Mouse (Mus musculus): ENCODE data around the gene Tmem108. TPM values are rescaled to one million over a fixed set of nuclear protein-coding genes. Genes with fewer than 3 reads are reported as not detected.
A peak's percentile ranks its signal among the peaks of the same experiment; 100 is the strongest.

Tmem108 gene
- total RNA-seq (2021): not detected
- long read RNA-seq, experiment 1: 0 reads
- long read RNA-seq, experiment 2: 0 reads

DNA sequence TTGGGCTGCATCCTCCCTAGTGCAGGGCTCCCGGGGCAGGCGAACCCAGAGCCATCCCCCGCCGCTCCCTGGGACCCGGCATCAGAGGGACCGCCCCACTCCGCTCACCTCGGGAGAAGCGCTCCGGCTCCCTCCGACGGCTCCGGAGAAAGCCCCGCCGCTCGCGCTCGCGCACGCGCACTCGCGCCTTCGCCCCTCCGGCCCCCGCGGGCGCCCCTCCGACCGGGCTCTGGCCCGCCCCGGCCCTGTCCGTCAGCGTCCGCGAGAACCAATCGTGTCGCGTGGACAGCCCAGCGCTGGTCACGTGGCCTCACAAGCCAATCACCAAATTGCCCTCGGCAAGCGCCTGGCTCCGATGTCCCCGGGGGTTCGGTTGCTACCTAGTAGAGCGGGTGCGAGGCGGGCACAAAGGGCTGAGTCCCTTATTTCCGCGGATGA is at the start of gene Tmem108:
Tmem108 (minus strand) TSS at position 191 of the 438 bp plus-strand sequence.
- peak; percentile 67 for DNase-seq

DNA sequence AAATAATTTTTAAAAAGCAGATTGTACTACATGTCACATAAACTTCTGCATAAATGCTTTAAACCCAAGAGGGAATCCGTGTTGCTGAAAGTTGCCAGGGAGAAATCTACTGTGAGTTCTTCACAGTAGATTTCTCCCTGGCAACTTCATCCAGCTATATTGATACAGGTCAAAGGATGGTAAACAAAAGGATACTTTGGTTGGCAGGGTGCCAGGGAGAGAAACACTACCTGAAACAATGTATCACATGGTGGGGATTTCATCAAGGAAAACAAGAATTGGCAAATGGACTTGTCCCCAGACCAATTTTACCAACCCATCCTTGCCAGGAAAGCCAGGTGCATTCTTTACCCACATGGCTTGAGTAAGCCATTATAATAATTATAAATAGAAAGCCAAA is 27.4 kb upstream of the Tmem108 start:
- no peak for DNase-seq

DNA sequence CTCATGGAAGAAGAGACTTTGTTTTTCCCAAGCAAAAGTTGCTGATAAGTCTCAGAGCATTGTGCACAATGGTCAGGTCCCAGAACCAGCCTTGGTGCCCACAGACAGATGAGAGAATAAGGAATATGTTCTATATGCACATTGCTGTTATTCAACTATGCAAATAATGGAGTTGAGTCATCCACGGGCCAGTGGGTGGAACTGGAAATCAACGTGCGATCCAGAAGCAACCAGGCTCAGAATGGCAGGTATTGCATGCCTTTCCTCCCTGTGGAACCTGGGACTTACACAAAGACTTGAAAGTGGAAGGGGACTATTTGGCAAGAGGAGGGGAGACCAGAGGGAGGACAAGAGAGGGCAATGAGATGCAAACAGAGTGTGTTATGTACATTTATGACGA is 22.5 kb upstream of the Tmem108 start:
- no peak for DNase-seq

DNA sequence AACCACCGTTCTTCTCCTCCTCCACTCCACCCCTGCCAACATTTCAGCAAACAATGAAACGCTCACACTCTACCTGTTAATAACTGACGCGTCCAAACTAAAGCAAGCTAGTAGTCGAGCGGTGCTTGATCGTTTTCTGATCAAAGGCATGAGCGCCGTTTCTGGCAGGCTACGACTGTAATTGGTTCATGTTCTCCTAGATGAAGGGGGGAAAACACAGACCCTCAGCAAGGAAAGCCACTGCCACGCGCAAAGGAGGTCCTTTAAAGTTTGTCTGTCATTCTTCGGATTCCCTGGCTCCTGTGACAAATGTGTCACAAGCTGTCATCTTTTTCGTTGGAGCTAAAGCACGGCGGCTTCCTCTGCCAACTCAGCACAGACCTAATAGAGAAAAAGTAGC is 21.6 kb upstream of the Tmem108 start:
- DNase-seq: no peak

DNA sequence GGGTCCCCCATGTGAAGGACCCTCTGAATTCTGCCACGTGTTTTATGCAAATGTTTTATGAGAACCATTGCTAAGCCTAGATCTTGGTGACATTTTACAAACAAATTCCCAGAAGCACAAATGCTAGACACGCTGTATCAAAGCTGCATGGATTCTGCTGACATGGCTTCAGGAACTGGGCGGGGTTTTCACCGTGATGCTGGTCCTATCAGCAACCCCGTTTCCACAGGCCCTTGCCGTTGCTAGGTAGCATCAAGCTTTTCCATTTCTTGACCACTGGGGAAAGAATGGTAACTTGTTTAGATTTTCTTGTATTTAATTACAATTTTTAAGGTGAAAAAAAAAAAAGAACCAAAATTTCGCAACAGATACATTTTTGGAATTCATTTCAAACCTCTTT is 20.7 kb upstream of the Tmem108 start:
- no peak for DNase-seq

DNA sequence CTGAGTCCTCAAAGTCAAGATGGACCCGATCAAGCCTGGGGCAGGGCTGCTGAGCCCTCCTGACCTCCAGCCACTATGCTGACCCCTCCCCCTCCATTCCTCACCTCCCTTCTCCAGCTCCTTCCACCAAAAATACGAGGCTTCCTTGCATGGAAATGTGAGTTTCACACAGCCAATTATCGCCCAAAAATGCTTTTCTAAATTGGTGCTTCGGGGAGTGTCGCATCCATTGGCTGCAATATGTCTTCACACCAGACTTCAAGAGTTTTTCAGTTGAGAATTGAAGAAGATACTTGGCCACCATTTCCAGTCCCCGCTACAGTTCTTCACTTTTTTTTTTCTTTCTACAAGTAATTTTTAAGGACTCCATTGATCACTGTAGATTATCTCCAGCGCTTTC is 19.8 kb upstream of the Tmem108 start:
- no peak for DNase-seq

DNA sequence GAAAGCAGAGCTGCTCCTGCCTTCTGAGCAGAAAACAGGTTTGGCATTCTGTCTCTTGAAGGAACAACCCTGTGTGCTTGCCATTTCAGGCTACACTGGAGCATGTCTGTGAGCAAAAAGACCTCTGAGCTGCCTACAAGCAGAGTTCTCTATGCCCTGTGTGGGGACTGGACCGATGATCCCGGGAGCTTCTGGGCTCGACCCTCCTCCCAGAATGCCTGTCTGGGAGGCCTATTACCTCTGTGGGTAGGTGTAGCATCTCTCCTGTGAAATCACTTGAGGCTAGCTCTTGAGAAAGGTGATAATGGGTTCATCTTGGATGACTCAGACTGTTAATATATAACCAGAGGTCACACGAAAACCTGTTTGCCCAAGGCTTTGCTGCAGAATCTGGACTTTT is 19.0 kb upstream of the Tmem108 start:
- no peak for DNase-seq

DNA sequence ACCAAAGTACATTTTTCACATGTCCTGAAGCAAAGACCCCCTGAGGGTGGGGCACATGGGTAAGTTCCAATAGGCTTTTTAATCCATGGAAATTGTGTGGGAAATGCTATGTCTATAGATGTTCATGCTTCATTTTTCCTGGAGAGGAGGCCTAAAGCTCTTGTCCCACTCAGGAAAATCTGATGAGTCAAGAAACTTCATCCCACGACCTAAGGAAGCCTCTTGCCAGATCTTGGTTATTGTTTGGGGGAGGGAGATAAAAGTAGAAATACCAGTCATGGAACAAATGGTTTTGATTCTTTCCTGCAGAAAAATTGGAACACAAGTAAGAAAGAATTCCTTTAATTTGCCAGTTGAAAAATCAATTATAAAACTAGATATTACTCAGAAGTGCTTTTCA is 16.5 kb upstream of the Tmem108 start:
- no peak for DNase-seq

DNA sequence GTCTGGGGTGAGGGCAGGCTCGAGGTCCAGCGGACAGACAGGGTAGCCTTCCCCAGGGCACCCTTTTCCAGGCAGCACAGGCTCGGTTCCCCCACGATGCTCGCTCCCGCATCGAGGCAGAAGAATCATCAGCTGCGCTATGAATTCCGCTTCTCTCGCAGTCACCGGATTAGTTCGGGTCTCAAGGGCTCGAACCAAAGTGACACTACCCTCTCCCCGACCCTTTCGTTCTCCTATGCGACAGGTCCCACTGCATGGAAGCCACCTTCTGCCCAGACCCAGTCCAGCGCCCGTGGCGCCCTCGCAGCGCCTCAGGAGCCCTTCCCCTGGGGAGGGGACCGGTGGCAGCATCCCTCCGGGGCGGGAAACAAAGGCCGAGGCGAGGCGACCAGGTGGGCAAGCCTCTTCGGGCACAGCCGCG is 476 bp downstream of the Tmem108 start:
- DNase-seq: no peak

DNA sequence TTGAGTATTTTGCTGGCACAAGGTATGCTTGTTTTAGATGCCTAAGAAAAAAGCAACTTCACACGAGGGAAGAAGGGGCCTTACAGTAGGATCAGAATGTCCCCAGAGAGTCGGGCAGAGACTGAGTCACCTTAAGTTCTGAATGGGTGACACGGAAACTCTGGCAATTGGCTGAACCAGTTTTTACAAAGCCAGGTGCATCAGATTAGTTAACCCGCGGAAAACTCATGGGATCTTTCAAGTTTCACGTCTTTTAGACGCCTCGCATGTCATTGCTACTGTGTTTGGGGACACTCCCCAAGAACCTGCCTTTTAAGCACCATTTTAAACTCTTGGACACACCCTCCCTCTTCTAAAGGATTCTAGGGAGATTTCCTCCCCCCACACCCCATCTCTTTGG is 1.3 kb downstream of the Tmem108 start:
- no peak for DNase-seq

DNA sequence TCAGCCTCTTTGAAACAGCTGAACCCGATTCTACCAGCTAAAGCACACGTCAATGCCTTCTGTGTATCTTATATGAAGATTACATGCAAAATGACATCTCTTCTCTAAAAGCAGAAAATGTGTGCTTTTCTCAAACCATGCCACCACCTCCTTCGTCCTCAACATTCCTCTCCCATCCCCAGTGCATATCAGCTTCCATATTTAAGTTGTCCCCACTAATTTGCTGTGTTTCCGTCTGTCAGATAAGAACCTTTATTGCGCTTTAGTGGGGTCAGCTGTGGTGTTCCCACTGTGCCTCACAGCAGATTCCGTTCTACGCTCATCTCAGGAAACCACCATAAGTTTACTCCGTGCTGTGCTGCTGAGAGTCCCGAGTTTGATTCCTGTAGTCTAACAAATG is 1.8 kb downstream of the Tmem108 start:
- no peak for DNase-seq

DNA sequence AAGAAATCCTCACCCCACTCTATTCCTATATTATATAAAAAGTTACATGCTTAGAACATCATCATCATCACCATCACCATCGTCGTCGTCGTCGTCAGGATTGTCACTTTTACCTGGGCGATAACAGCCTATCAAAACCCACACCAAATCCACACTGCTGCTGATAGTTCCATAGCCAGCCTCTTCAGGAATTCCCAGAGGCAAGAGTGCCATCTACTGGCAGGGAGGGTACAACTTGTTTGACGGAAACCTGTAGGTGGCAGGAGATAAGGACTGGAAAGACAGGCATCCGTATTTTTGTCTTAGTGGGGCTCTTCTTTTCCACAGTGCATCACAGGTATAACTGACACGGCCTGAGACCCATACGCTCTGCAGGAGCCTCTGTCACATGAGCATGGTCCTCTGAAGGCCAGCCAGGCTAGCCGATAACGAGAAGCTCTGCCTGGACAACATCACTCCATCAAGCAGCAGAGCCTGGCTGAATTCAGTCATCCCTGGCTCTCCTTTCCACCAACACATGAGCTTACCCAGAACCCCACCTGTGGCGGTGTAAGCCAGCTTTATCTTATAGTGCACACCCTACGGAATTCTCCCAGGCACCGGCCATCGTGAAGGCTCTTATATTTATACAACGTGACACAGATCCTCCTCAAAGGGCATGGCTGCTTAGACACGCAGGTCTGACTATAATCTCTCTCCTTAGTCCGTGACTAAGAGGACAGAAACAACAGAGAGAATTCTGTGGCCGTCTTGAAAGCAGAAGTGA is 2.5 kb downstream of the Tmem108 start:
- DNase-seq: peak; percentile 10

DNA sequence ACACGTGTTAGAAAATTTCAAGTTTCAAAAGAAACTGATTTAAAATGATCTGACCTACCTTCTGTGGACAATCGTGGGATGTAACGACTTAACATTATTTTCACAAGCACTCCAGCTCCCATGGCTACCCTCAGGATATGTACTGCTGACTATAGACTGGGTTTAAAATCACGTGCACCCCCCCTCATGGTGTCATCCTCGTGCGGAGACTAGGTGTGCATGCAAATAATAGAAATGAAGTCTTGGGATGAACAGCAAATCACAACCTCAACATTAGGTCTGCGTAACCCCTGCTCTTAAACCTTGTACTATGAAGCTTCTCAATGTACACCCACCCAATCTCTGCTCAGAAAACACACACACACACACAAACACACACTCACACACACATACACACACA is 3.4 kb downstream of the Tmem108 start:
- DNase-seq: no peak

DNA sequence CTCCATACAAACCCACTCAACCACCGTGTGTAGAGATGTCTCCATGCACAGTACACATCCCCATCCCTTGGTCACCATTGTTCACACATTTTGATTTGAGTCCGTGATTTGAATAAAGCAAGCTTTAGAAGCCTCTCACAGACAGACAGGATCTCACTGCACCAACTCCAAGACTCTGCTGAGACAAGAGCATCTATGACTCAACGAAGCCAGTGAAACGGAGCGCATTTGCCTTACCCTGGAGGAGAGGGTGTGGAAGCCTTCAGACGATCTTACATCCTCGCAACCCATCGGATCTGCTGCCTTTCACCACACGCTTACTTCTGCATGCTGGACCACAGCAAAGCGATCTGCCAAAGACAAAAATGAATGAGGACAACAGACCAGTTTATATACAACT is 9.0 kb downstream of the Tmem108 start:
- DNase-seq: no peak

DNA sequence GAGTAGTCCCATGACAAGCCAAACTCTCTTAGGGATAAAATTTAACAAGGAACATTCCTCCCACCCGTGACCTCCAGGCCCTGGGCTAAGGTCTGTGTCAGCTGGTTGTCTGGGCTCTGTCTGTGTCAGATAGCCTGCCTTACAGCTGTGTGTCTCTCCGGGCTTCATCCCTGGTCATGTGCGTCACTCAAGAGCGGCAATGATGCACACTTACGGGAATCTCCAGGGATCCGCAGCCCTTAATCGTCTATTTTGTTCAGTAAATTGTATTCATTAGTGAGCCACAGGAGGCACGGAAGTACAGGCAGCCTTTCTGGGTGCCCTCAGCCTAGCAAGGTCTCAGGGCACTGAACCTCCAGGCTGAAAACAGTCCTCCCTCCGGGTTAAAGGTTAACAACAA is 10.1 kb downstream of the Tmem108 start:
- no peak for DNase-seq

DNA sequence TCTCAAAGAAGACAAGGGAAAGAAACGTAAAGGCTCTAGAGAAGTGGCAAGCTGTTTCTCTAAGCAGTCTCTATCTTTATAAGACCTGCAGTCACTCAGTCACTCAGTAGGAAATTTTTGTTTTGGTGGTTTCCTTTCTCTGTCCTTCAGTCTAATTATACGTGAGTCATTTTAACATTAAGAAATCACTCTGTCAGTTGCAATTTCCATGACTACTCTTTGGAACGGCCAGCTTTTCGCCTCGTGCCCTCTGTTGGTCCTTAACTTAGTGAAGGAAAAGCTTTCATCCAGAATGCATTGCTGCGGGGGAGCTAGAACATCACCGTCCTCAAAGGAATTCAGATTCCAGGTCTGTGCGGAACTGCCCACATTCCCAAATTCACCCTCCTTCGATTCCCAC is 11.1 kb downstream of the Tmem108 start:
- DNase-seq: no peak

DNA sequence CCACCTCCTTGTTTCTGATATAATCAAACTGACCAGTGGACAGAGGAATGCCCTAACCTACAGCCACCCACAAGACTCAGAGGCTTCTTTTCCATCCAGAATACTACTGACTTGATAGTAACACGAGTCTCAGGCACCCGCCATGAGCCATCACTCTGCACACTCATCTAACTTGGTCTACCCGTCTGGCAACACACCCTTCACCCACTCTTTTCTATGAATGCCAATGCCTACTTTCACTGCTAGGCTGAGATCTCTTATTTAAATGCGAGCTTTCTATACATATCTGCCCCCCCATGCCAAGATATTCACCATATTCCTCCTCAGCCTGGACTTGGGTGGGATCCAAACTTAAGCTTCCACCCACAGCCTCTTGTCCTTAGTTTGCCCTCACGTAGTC is 15.0 kb downstream of the Tmem108 start:
- DNase-seq: no peak

DNA sequence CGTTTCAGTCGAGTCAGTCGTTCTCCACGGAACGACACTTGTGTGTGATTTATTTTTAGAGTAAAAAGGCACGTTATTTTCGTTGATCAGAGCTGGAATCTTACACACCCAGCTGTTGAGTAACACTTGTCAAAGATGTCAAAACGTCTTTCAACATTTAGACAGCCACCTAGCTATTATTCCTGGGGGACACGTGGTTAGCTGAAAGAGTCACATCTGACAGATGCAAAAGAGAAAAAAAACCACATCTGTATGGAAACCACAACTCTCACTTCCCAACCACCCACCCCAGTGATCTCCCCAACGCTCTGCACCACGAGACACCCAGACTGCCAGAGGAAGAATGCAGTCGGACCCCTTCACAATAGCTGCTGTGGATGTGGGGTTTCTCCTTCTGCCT is 21.5 kb downstream of the Tmem108 start:
- no peak for DNase-seq

DNA sequence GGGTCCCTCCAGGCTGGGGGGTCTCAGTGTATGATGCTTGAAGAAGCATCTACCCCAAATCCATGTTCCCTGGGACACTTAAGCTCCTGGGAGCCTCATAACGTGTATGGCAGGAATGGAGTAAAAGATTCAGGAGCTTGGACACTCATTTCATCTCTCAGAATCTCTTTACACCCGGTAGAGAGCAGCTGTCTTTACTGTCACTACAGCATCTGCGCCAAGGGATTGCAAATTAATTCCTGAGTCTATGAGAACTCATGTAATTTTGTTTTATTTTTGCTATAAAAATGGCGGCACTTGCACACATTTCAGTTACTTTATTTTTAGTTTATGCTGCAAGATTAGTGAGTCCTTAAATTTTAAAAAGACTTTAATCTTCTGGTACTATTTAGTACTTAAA is 22.6 kb downstream of the Tmem108 start:
- DNase-seq: no peak

DNA sequence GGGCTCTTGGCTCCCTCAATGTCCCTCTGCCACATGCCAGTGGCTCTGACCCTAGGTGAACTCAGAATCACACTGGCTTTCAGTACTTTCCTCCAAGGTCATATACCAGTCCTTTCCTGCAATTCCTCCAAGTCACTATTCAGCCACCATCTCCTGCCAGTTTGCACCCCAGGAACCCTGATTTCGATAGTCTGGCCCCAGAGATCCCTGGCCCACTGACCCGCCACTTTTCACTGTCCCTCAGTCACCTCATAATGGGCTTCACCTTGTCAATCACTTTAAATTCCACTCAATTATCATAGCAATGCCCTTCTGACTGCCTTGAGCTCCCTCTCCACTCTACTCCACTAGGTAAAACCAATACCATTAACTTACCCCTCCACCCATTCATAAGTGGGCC is 31.9 kb downstream of the Tmem108 start:
- no peak for DNase-seq

DNA sequence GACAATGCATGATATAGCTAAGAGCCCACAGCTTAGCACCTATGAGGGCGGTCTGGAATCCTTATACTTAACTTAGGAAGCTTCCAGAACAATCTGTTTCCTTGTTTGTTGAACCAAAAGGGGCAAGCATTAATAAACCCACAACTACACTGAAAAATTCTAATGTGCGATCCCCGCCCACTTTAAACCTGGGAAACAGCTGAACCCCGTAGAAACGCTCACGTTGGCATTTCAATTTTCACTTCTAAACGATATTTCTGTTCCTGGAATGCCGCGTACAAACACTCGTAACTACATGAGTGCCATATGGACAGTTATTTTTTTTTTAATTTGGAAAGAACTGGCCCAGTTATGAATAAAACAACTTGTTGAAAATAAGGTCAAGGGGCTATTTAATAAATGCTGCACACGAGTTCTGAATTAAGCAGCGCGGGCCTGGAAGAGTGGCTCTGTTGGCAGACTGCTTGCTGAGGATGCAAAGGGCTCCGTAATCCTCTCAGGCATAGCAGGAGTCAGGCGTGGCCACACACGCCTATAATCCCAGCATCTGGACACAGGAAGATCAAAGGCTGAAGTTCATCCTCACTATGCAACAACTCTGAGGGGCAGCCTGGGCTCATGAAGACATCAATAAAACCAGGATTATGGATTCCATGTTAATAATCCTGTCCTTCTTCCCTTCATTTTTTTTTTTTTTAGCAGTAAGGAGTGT is 34.7 kb downstream of the Tmem108 start:
- no peak for DNase-seq

DNA sequence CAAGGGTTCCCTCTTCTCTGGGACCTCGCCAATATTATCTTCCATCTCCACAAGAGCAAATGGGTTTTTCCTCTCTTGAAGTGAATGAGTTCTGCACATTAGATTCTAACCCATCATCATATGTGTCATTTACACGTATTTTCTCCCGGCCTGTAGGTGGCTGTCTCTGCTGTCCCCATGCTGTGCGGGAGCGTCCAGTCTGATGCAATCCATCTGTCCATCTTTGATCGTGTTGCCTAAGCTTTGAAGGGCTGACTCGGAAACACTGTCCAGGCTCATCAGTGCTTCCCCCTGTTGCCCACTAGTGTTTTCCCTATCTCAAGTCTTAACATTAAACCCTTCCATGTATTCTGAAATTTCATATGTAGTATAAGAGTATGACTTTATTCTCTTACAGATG is 36.1 kb downstream of the Tmem108 start:
- no peak for DNase-seq

DNA sequence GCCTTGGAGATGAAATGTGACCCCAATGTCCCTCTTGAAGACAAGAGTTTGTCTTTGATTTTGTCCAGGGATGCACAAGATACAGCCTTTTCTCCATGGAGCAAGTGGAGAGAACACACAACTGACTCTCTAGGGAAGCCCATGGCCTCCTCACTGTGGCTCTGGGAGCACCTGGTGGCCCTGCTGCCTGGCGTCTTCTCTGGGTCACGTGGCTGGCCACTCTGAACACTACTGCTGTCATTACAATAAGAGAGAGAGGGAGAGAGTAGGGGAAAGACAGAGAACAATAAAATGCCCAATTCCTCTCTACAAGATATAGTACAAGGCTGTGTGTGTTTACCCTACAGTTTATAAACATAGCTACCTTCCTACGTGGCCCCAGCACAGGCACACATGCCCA is 40.2 kb downstream of the Tmem108 start:
- DNase-seq: no peak

DNA sequence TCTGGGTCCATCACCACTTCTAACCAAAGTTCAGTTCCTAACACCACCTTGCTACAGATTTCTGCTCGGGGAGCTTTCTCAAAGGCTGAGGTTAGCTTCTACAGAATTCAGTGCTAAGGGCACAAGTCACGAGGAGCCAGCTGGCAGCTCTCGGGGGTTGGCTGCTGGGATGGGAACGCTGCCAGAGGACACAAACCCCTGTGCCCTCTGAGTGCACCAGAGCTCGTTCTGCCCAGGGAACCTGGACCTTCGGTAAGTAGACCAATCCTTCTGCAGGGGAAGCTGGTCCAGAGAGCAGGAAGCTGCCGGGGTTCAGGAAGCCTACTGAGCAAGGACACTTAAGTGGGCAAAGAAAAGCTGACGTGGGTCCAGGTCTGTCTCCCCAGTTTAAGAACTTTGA is 40.6 kb downstream of the Tmem108 start:
- DNase-seq: no peak
